Mouse (Mus musculus) liver, adult 2 months (tissue): Measurements from ENCODE around the gene Fut2.

ENCODE experiments used
- CTCF ChIP-seq: fragments of 200-500 bp; IDR thresholded peaks from 2 replicates; pipeline ENCODE4 v1.5.1; 2011; ENCODE audit warnings: low read depth, low read length, control low read depth
- POLR2A ChIP-seq: fragments of 200-500 bp; IDR thresholded peaks from 2 replicates; pipeline ENCODE4 v1.6.1; 2011; ENCODE audit warnings: low read length, control low read depth; ENCODE audit not compliant: insufficient read depth; ENCODE audit errors: extremely low read depth

GRCm38 (mm10) chr7:45692364-45692763, 26.2 kb upstream of the Fut2 start:
- TF ChIP-seq POLR2A (no peak), CTCF (no peak)
